Mouse (Mus musculus) E14TG2a.4 (cell line): ENCODE data around the gene Camk2n1.

Experiments
- CTCF ChIP-seq: conservative IDR thresholded peaks from 2 replicates; pipeline ENCODE4 v1.5.1; 2014; ENCODE audit warnings: low read length
- POU5F1 ChIP-seq: IDR thresholded peaks from 2 replicates; pipeline ENCODE4 v1.6.1; 2014; ENCODE audit warnings: low read length, borderline replicate concordance

DNA sequence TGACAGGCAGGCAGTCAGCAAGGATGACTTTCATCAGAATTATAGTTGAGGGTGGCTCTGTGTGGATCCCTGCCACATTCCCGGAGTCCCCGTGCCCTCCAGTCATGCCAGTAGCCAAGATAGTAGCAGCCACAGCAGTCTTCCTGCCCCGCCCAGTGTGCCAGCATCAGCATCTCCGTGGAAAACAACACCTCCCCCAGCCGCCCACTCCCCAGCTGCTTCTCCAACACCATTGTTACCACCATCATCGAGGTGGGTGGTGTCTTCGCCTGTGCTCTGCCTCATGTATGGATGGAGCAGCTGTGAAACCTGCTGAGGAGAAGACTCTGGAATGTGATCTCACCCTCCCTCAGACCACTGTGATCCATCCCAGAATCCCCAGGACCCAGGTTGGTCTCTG lies 25.5 kb downstream of the Camk2n1 start:
- no peak for TF ChIP-seq CTCF
- TF ChIP-seq POU5F1, result no peak
